Mouse (Mus musculus): ENCODE results near the gene Htr1d. TPM values are rescaled to one million over a fixed set of nuclear protein-coding genes. Genes with fewer than 3 reads are reported as not detected.

Htr1d gene
- polyA plus RNA-seq, 1 experiment from 2014 or later = 0.25 TPM

GRCm38 (mm10) chr4:136456516-136457218, 33.3 kb downstream of the Htr1d start:
- TF ChIP-seq CTCF (IDR thresholded peaks at IDR 0.05; ENCODE audit: low read depth) = no peak

GRCm38 (mm10) chr4:136458276-136458675, 35.0 kb downstream of the Htr1d start:
- no peak overlapping the region for H3K9ac ChIP-seq (ENCODE audit: low read depth, low read length)
- no peak for ATAC-seq (replicated peaks; ENCODE audit: low FRiP score, low read depth)
- no peak for DNase-seq (ENCODE audit: low spot score)
- no peak overlapping the region for H3K27ac ChIP-seq
- 73% methylated on average over 7 of the region's 7 CpGs for WGBS
- H3K36me3 ChIP-seq (ENCODE audit: insufficient read depth, low read length) = no peaks in the 10 kb centered on the region
- peaks cover 5% of the 10 kb centered on the region; the same call in 1 of the 2 replicates for H3K4me1 ChIP-seq (replicated peaks; ENCODE audit: insufficient read depth, low read length)
- no peaks in the 10 kb centered on the region for H3K9me3 ChIP-seq (replicated peaks; ENCODE audit: low read length)
- TF ChIP-seq CTCF (IDR thresholded peaks at IDR 0.05; ENCODE audit: low read depth) = no peak
- H3K4me3 ChIP-seq (replicated peaks; ENCODE audit: low read depth, low read length) = no peak overlapping the region
- no peak overlapping the region for H3K4me2 ChIP-seq (ENCODE audit: low read length)
- H3K27me3 ChIP-seq (ENCODE audit: insufficient read depth, low read length) = no peaks in the 10 kb centered on the region

More at GRCm38 (mm10) chr4:136456516-136457218, 33.3 kb downstream of the Htr1d start:
- 85% methylated on average over 6 of the region's 6 CpGs for WGBS
- no peak overlapping the region for H3K4me2 ChIP-seq (ENCODE audit: low read length)
- no peak overlapping the region for H3K4me3 ChIP-seq (replicated peaks; ENCODE audit: low read depth, low read length)
- no peak overlapping the region for H3K27ac ChIP-seq
- DNase-seq (ENCODE audit: low spot score) = no peak
- no peak overlapping the region for H3K9ac ChIP-seq (ENCODE audit: low read depth, low read length)
- H3K4me1 ChIP-seq (replicated peaks; ENCODE audit: insufficient read depth, low read length) = no peaks in the 10 kb centered on the region
- H3K36me3 ChIP-seq (ENCODE audit: insufficient read depth, low read length) = no peaks in the 10 kb centered on the region
- no peak for ATAC-seq (replicated peaks; ENCODE audit: low FRiP score, low read depth)
- no peaks in the 10 kb centered on the region for H3K27me3 ChIP-seq (ENCODE audit: insufficient read depth, low read length)
- H3K9me3 ChIP-seq (replicated peaks; ENCODE audit: low read length) = no peaks in the 10 kb centered on the region

GRCm38 (mm10) chr4:136459210-136459609, 35.9 kb downstream of the Htr1d start:
- Histone ChIP-seq H3K36me3 (ENCODE audit: insufficient read depth, low read length) (no peaks in the 10 kb centered on the region), H3K4me1 (replicated peaks; ENCODE audit: insufficient read depth, low read length) (peaks cover 12% of the 10 kb centered on the region), H3K27ac (no peak overlapping the region), H3K9ac (ENCODE audit: low read depth, low read length) (no peak overlapping the region), H3K4me2 (ENCODE audit: low read length) (no peak overlapping the region), H3K27me3 (ENCODE audit: insufficient read depth, low read length) (no peaks in the 10 kb centered on the region), H3K4me3 (replicated peaks; ENCODE audit: low read depth, low read length) (no peak overlapping the region), H3K9me3 (replicated peaks; ENCODE audit: low read length) (no peaks in the 10 kb centered on the region)
- no peak for ATAC-seq (replicated peaks; ENCODE audit: low FRiP score, low read depth)
- DNase-seq (ENCODE audit: low spot score) = no peak
- no peak for TF ChIP-seq CTCF (IDR thresholded peaks at IDR 0.05; ENCODE audit: low read depth)
- WGBS = 75% methylated on average over 12 of the region's 12 CpGs

- no peaks in the 10 kb centered on the region for H3K27me3 ChIP-seq (ENCODE audit: insufficient read depth, low read length)
- H3K4me3 ChIP-seq (replicated peaks; ENCODE audit: low read depth, low read length) = no peak overlapping the region
- no peak overlapping the region for H3K27ac ChIP-seq
- H3K4me2 ChIP-seq (ENCODE audit: low read length) = no peak overlapping the region
- no peak overlapping the region for H3K9ac ChIP-seq (ENCODE audit: low read depth, low read length)
- peaks cover 14% of the 10 kb centered on the region for H3K4me1 ChIP-seq (replicated peaks; ENCODE audit: insufficient read depth, low read length)
- no peaks in the 10 kb centered on the region for H3K36me3 ChIP-seq (ENCODE audit: insufficient read depth, low read length)
- no peak for DNase-seq (ENCODE audit: low spot score)
- H3K9me3 ChIP-seq (replicated peaks; ENCODE audit: low read length) = no peaks in the 10 kb centered on the region
- whole genome bisulfite sequencing = 62% methylated on average over 4 of the region's 4 CpGs
- no peak for ATAC-seq (replicated peaks; ENCODE audit: low FRiP score, low read depth)
- no peak for TF ChIP-seq CTCF (IDR thresholded peaks at IDR 0.05; ENCODE audit: low read depth)
Observed at GRCm38 (mm10) chr4:136461206-136461605, 37.9 kb downstream of the Htr1d start.

GRCm38 (mm10) chr4:136461761-136462085, 38.4 kb downstream of the Htr1d start:
- H3K27ac ChIP-seq = peak overlapping the region; percentile 81; the same call in 1 of the 2 replicates
- no peak for ATAC-seq (replicated peaks; ENCODE audit: low FRiP score, low read depth)

GRCm38 (mm10) chr4:136462086-136462838, 38.9 kb downstream of the Htr1d start, which contains the start of gene 6030445D17Rik:
6030445D17Rik (plus strand) TSS chr4:136462250.
- ATAC-seq (replicated peaks; ENCODE audit: low FRiP score, low read depth) (peak; percentile 76), DNase-seq (ENCODE audit: low spot score) (peak; percentile 86)
- TF ChIP-seq CTCF (IDR thresholded peaks at IDR 0.05; ENCODE audit: low read depth) = no peak
- WGBS = under 1% methylated on average over 60 of the region's 64 CpGs
- peak within 1 kb of the TSS; percentile 81 for H3K27ac ChIP-seq
- H3K27me3 ChIP-seq (ENCODE audit: insufficient read depth, low read length) = no peaks in the 10 kb centered on the region
- no peaks in the 10 kb centered on the region for H3K36me3 ChIP-seq (ENCODE audit: insufficient read depth, low read length)
- peak within 1 kb of the TSS; percentile 71 for H3K9ac ChIP-seq (ENCODE audit: low read depth, low read length)
- H3K4me3 ChIP-seq (replicated peaks; ENCODE audit: low read depth, low read length) = peak within 1 kb of the TSS; percentile 56
- peak within 1 kb of the TSS; percentile 75 for H3K4me2 ChIP-seq (ENCODE audit: low read length)
- H3K4me1 ChIP-seq (replicated peaks; ENCODE audit: insufficient read depth, low read length) = peaks cover 14% of the 10 kb centered on the region
- no peaks in the 10 kb centered on the region for H3K9me3 ChIP-seq (replicated peaks; ENCODE audit: low read length)

More at GRCm38 (mm10) chr4:136461761-136462085, 38.4 kb downstream of the Htr1d start:
- TF ChIP-seq CTCF (IDR thresholded peaks at IDR 0.05; ENCODE audit: low read depth) = no peak
- WGBS = 26% methylated on average over 6 of the region's 6 CpGs
- peak overlapping the region; percentile 71; the same call in 1 of the 2 replicates for H3K9ac ChIP-seq (ENCODE audit: low read depth, low read length)
- H3K27me3 ChIP-seq (ENCODE audit: insufficient read depth, low read length) = no peaks in the 10 kb centered on the region
- H3K4me2 ChIP-seq (ENCODE audit: low read length) = peak overlapping the region; percentile 75
- H3K36me3 ChIP-seq (ENCODE audit: insufficient read depth, low read length) = no peaks in the 10 kb centered on the region
- H3K4me1 ChIP-seq (replicated peaks; ENCODE audit: insufficient read depth, low read length) = peaks cover 14% of the 10 kb centered on the region
- no peak for DNase-seq (ENCODE audit: low spot score)
- no peaks in the 10 kb centered on the region for H3K9me3 ChIP-seq (replicated peaks; ENCODE audit: low read length)
- H3K4me3 ChIP-seq (replicated peaks; ENCODE audit: low read depth, low read length) = peak overlapping the region; percentile 56

All from kidney, postnatal 0 days (tissue).